Mouse (Mus musculus): ENCODE results near the gene Actb. TPM values are rescaled to one million over a fixed set of nuclear protein-coding genes. Genes with fewer than 3 reads are reported as not detected.

Actb gene
- polyA plus RNA-seq, 1 experiment from 2014 or later = 6,292 TPM

- H3K4me1 ChIP-seq (replicated peaks) = peaks cover 19% of the 10 kb centered on the region
- no peak overlapping the region for H3K4me3 ChIP-seq
- ATAC-seq (ENCODE audit: insufficient number of reproducible peaks, low FRiP score) = no peak
- H3K9me3 ChIP-seq (replicated peaks) = no peaks in the 10 kb centered on the region
- WGBS = 80% methylated on average over 8 of the region's 8 CpGs
- no peak overlapping the region for H3K27ac ChIP-seq (ENCODE audit: poor library complexity, severe bottlenecking)
- no peaks in the 10 kb centered on the region for H3K36me3 ChIP-seq
- no peak overlapping the region for H3K4me2 ChIP-seq
- no peak overlapping the region for H3K9ac ChIP-seq
- H3K27me3 ChIP-seq (replicated peaks) = no peaks in the 10 kb centered on the region
These were observed 26.2 kb upstream of the Actb start for GRCm38 (mm10) chr5:142932731-142933130.

- peak overlapping the region; percentile 47 for H3K4me2 ChIP-seq
- H3K9ac ChIP-seq = peak overlapping the region; percentile 51
- peak overlapping the region; percentile 39; the same call in 1 of the 2 replicates for H3K27ac ChIP-seq (ENCODE audit: poor library complexity, severe bottlenecking)
- ATAC-seq (ENCODE audit: insufficient number of reproducible peaks, low FRiP score) = peak; percentile 65
- no peaks in the 10 kb centered on the region for H3K9me3 ChIP-seq (replicated peaks)
- H3K36me3 ChIP-seq = no peaks in the 10 kb centered on the region
- WGBS = 21% methylated on average over 9 of the region's 9 CpGs
- no peaks in the 10 kb centered on the region for H3K27me3 ChIP-seq (replicated peaks)
- H3K4me1 ChIP-seq (replicated peaks) = peaks cover 24% of the 10 kb centered on the region
- H3K4me3 ChIP-seq = no peak overlapping the region
These were observed 25.6 kb upstream of the Actb start for GRCm38 (mm10) chr5:142932084-142932685.

- Histone ChIP-seq H3K27ac (ENCODE audit: poor library complexity, severe bottlenecking) (no peak overlapping the region), H3K9ac (no peak overlapping the region)
- no peak for ATAC-seq (ENCODE audit: insufficient number of reproducible peaks, low FRiP score)
These were observed 24.7 kb upstream of the Actb start for GRCm38 (mm10) chr5:142931241-142931745.

GRCm38 (mm10) chr5:142929400-142929752 is 22.8 kb upstream of the Actb start:
- Histone ChIP-seq H3K36me3 (no peaks in the 10 kb centered on the region), H3K9ac (peak overlapping the region; percentile 76), H3K4me1 (replicated peaks) (peaks cover 41% of the 10 kb centered on the region), H3K4me3 (peak overlapping the region; percentile 54), H3K27me3 (replicated peaks) (no peaks in the 10 kb centered on the region), H3K4me2 (peak overlapping the region; percentile 69), H3K9me3 (replicated peaks) (no peaks in the 10 kb centered on the region), H3K27ac (ENCODE audit: poor library complexity, severe bottlenecking) (peak overlapping the region; percentile 93)
- ATAC-seq (ENCODE audit: insufficient number of reproducible peaks, low FRiP score) = no peak
- WGBS = 13% methylated on average over 4 of the region's 4 CpGs

More at GRCm38 (mm10) chr5:142931241-142931745, 24.7 kb upstream of the Actb start:
- 77% methylated on average over 9 of the region's 9 CpGs for WGBS
- Histone ChIP-seq H3K4me3 (no peak overlapping the region), H3K36me3 (no peaks in the 10 kb centered on the region), H3K4me1 (replicated peaks) (peaks cover 33% of the 10 kb centered on the region), H3K9me3 (replicated peaks) (no peaks in the 10 kb centered on the region), H3K27me3 (replicated peaks) (no peaks in the 10 kb centered on the region), H3K4me2 (no peak overlapping the region)

- no peaks in the 10 kb centered on the region for H3K36me3 ChIP-seq
- H3K4me3 ChIP-seq = peak overlapping the region; percentile 54
- no peaks in the 10 kb centered on the region for H3K9me3 ChIP-seq (replicated peaks)
- H3K27ac ChIP-seq (ENCODE audit: poor library complexity, severe bottlenecking) = peak overlapping the region; percentile 93
- 0 out of 2 replicates have a peak, but pooled peaks have one; percentile 11 for ATAC-seq (ENCODE audit: insufficient number of reproducible peaks, low FRiP score)
- H3K9ac ChIP-seq = peak overlapping the region; percentile 76
- H3K27me3 ChIP-seq (replicated peaks) = no peaks in the 10 kb centered on the region
- peaks cover 43% of the 10 kb centered on the region for H3K4me1 ChIP-seq (replicated peaks)
- WGBS = 1% methylated on average over 34 of the region's 35 CpGs
- H3K4me2 ChIP-seq = peak overlapping the region; percentile 69
These were observed 22.3 kb upstream of the Actb start for GRCm38 (mm10) chr5:142928749-142929399.

- 92% methylated on average over 12 of the region's 12 CpGs for WGBS
- Histone ChIP-seq H3K27me3 (replicated peaks) (no peaks in the 10 kb centered on the region), H3K9me3 (replicated peaks) (no peaks in the 10 kb centered on the region), H3K9ac (no peak overlapping the region), H3K4me2 (no peak overlapping the region), H3K4me1 (replicated peaks) (peaks cover 43% of the 10 kb centered on the region), H3K27ac (ENCODE audit: poor library complexity, severe bottlenecking) (peak overlapping the region; percentile 92), H3K36me3 (no peaks in the 10 kb centered on the region), H3K4me3 (no peak overlapping the region)
- no peak for ATAC-seq (ENCODE audit: insufficient number of reproducible peaks, low FRiP score)
These were observed 20.9 kb upstream of the Actb start for GRCm38 (mm10) chr5:142927341-142927930.

- no peak for ATAC-seq (ENCODE audit: insufficient number of reproducible peaks, low FRiP score)
These were observed 20.3 kb upstream of the Actb start for GRCm38 (mm10) chr5:142926940-142927228.

GRCm38 (mm10) chr5:142926204-142926939 is 19.8 kb upstream of the Actb start:
- peak overlapping the region; percentile 0; the same call in 1 of the 2 replicates for H3K4me3 ChIP-seq
- H3K9me3 ChIP-seq (replicated peaks) = no peaks in the 10 kb centered on the region
- H3K36me3 ChIP-seq = no peaks in the 10 kb centered on the region
- H3K9ac ChIP-seq = peak overlapping the region; percentile 54
- peak overlapping the region; percentile 52 for H3K4me2 ChIP-seq
- peak overlapping the region; percentile 92 for H3K27ac ChIP-seq (ENCODE audit: poor library complexity, severe bottlenecking)
- peaks cover 43% of the 10 kb centered on the region for H3K4me1 ChIP-seq (replicated peaks)
- H3K27me3 ChIP-seq (replicated peaks) = no peaks in the 10 kb centered on the region
- ATAC-seq (ENCODE audit: insufficient number of reproducible peaks, low FRiP score) = peak; percentile 79
- WGBS = 3% methylated on average over 13 of the region's 13 CpGs

More at GRCm38 (mm10) chr5:142926940-142927228, 20.3 kb upstream of the Actb start:
- Histone ChIP-seq H3K9me3 (replicated peaks) (no peaks in the 10 kb centered on the region), H3K9ac (peak overlapping the region; percentile 54; the same call in 1 of the 2 replicates), H3K27ac (ENCODE audit: poor library complexity, severe bottlenecking) (peak overlapping the region; percentile 92), H3K4me1 (replicated peaks) (peaks cover 40% of the 10 kb centered on the region), H3K27me3 (replicated peaks) (no peaks in the 10 kb centered on the region), H3K36me3 (no peaks in the 10 kb centered on the region), H3K4me2 (peak overlapping the region; percentile 52), H3K4me3 (no peak overlapping the region)
- WGBS = 20% methylated on average over 3 of the region's 3 CpGs

- H3K27ac ChIP-seq (ENCODE audit: poor library complexity, severe bottlenecking) = no peak overlapping the region
- no peak overlapping the region for H3K9ac ChIP-seq
- no peaks in the 10 kb centered on the region for H3K36me3 ChIP-seq
- H3K9me3 ChIP-seq (replicated peaks) = no peaks in the 10 kb centered on the region
- peaks cover 52% of the 10 kb centered on the region for H3K4me1 ChIP-seq (replicated peaks)
- H3K4me3 ChIP-seq = no peak overlapping the region
- no peak overlapping the region for H3K4me2 ChIP-seq
- no peaks in the 10 kb centered on the region for H3K27me3 ChIP-seq (replicated peaks)
- ATAC-seq (ENCODE audit: insufficient number of reproducible peaks, low FRiP score) = no peak
- 73% methylated on average over 12 of the region's 12 CpGs for WGBS
These were observed 17.9 kb upstream of the Actb start for GRCm38 (mm10) chr5:142924336-142924959.

- Histone ChIP-seq H3K36me3 (no peaks in the 10 kb centered on the region), H3K27me3 (replicated peaks) (no peaks in the 10 kb centered on the region), H3K27ac (ENCODE audit: poor library complexity, severe bottlenecking) (no peak overlapping the region), H3K4me2 (no peak overlapping the region), H3K9me3 (replicated peaks) (no peaks in the 10 kb centered on the region), H3K9ac (no peak overlapping the region), H3K4me3 (no peak overlapping the region), H3K4me1 (replicated peaks) (peaks cover 50% of the 10 kb centered on the region)
- 80% methylated on average over 3 of the region's 3 CpGs for WGBS
- ATAC-seq (ENCODE audit: insufficient number of reproducible peaks, low FRiP score) = no peak
These were observed 17.2 kb upstream of the Actb start for GRCm38 (mm10) chr5:142923781-142924180.

Data from heart, embryonic 12.5 days (tissue).